Mouse (Mus musculus): ENCODE measurements around the gene Thbd. TPM values are rescaled to one million over a fixed set of nuclear protein-coding genes. Genes with fewer than 3 reads are reported as not detected.

Thbd gene
- polyA plus RNA-seq, 1 experiment, result 91.6 TPM

DNA sequence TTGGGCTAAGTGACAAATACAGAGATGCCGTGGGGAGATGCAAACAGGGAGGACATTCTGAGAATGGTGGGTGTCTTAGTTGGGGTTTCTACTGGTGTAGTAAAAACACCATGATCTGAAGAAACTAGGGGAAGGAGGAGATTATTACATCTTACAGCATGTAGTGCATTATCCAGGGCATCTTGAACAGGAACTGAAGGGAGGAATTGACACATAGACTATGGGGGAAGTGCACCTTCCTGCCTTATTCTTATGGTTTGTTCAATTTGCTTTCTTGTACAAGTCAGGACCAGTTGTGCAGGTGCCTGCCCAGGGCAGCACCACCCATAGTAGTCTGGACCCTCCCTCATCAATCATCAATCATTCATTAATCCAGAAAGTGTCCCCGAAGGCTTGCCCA is 21.1 kb downstream of the Thbd start:
- DNase-seq (ENCODE audit: low read depth), result no peak

DNA sequence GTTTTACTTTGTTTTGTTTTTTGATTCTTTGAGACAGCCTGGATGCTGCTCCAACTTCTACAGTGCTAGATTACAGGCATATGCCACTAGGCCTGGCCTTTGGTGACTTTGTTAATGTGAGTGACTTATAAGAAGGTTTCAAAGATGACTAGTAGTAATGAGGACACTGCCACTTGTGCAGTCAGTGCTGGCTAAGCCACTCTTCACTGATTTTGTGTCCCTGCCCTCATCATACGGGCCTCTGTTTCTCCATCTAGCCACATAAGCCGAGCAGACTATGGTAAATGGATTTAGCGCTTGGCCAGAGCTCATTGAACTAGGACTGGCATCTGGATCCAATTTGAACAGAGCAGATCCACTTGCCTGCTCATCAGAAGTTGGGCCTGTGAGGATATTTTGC is 21.5 kb downstream of the Thbd start:
- no peak for DNase-seq (ENCODE audit: low read depth)

DNA sequence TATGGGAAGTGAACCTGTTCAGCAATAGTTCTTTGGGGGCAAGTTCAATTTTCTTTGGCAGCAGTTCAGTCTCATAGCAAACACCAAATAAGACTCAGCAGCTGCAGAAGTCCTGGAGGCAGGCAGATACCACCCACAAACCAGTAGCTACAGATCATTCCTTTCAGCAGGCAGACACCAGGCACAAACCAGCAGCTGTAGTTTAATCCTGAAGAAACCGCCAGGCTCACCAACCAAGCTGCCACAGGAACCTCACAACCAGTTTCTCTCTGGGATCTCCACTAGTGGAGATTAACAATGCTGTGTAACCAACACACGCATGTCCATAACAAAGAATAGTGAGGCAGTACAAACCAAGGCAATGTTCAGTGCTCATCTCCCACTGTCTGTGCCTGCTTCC is 26.9 kb downstream of the Thbd start:
- no peak for DNase-seq (ENCODE audit: low read depth)

DNA sequence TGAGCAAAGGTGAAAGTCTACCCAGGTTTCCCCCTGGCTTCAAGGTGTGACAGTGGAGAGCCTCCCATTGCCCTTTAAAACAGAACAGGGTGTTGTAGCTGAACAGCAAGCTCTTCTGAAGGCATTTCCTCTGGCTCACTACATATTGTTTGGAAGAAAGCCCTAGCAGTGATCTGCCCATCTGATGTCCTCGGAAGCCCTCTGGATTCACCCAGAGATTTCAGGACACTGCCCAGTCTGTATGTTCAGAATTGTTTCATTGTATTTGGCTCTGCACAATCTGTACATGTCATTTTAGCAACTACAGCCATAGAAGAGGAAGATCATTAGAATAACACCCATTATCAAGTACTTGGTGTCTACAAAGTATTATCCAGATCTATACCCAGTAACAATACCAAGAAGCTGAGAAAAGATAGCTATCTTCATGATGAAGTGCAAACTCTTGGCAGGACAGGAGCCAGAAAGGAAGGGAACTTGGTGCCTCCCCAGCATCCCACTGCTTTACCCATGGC is 28.0 kb downstream of the Thbd start:
- DNase-seq (ENCODE audit: low read depth), result no peak

DNA sequence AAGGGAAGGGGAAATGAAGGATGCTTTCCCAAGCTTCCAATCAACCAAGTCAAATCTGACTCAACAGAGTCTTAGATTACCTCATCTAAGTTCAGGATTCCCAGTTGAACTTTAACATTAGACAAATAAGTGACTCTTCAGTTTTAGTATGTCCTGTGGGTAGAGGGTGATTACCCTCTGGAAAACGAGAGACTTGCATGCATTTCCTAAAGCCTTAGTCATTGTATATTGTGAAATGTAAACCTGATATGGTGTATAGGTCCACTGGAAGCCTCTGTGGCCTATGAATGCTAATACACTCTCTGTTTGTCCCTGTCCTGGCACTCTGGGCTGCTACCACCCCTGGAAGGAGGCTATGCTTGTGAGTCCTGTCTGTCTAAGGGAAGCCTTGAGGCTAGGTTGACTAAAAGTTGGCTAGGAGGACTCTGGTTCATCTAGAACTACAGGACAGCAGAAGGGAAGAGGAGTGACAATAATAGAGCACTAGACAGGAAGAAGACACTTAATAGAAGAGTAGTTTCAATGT is 29.1 kb downstream of the Thbd start:
- DNase-seq (ENCODE audit: low read depth), result no peak

DNA sequence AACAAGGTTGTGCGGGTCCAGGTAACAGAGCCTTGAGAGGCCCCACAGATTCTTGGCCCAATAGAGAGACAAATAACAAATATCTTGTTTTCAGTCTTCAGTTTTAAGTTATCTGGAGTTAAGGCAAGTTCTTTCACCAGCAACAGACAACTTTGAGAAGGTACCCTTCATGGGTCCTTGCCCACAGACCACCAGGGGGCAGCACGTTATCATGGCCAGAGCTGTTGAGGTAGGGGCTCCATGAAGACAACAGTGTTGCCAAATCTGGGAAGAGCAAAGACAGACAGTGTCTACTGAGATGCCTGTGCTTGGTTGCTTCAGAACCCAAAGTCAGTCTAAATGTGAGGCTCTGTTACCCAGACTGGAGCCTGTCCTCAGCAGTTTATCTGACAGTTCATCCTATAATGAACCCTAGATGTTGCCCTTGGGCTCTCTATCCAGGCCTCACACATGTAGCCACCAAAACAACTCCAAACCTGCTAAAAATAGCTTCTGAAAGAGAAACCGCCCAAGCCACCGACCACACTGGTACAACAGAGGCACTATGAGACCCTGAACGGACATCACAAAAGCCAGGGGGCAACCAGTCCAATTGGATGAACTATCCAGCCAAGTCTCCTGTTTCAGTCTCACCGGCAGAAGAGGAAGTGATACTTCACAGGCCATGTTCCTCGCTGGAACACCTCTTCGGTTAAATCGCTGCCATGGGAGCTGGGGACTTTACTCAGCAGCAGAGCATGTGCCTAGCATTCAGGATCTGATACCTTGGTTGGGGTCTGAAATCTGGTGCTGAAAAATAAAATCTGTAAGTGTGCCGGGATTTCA is 32.5 kb downstream of the Thbd start:
- DNase-seq (ENCODE audit: low read depth), result no peak

DNA sequence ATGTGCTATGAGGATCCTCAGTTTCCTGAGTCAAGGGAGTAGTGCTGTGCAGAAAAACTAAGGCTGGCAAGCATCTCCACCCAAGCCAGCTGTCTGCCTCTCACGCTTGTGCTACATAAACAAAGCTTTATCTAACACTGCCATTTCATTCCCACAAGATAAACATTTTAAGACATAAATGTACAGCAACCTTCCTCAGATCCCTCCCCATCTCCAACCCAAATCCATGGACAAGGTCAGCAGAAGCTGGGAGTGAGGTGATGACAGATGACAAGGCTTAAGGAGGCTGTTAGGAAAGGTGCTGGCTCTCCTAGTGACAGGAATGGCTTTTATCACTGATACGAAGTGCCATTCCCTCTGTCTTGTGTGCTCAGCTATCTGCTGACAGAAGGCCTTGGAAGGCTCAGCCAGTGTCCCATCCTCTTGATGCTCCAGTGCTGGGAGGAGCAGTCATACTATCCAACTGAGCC is 34.4 kb downstream of the Thbd start:
- no peak for DNase-seq (ENCODE audit: low read depth)

DNA sequence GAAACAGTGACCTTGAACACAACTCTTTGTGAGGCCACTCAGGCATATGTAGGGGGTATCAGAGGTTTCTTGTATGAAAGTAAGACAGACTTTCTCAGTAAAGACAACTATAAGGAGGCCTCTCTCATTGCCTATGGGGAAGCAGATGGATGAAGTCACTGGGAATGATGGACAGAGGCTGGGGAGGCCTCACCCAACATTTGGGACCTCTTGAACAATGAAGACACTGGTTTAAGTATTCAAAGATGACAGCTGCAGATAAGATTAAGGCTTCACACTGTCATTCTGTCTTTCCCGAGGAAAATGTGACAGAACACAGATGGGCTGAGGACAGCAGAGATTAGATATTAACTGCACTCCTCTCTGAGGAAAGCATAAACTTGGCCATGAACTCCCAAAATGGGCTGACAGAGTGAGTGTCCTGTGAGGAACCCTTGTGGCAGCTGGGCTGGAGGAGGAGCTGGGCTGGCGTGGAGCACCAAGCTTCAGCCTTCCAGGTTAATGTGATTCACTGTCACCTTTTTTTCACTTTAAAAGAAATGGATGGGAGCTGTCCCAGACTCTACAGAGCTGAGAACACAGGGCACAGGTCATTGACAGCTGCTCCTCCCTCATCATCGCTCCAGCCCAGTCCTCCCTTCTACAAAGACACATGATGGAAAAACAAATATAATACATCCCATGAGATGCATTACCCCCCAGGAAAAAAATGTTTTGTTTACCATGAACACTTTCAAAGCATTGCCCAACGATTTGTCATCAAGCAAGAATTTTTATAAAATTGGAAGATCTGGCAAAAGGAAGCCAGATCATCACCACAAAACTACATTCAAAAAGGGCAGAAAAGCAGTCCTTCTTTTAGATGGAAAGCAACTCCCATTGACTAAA is 36.0 kb downstream of the Thbd start:
- DNase-seq (ENCODE audit: low read depth), result no peak

DNA sequence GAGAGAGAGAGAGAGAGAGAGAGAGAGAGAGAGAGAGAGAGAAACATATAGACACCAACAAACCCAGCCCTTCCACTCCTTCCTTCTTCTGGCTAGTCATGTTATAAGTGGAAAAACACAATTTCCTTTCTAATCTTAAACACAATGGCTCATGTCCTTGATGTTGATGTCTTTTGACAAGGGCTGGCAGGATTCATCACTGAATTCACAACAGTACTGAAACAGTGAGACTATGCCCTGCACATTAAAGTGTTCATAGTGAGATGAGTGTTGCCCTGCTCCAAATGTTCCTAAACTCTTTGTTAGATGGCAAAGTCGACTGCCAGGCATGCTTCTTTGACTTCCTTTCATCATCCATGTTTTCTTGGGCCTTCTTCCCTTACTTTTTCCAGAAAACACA is 42.8 kb downstream of the Thbd start:
- no peak for DNase-seq (ENCODE audit: low read depth)

DNA sequence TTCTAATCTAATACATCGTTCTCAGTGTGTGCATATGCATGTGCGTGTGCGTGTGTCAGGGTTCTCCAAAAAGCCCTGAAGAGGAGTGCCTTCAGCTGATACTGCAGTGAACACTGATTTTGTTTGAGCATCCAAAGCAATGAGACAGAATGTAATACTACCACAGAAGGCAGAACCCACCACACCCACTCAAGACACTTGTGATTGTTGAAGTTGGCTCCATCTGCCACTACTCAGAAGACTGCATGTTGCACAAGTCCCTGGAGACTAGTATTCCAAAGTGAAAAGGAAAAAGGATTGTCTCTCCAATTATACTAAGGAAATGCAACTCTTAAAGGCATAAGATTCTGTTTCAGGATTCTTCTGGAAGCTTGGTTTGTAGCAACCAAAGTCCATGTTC is 43.5 kb downstream of the Thbd start:
- no peak for DNase-seq (ENCODE audit: low read depth)

DNA sequence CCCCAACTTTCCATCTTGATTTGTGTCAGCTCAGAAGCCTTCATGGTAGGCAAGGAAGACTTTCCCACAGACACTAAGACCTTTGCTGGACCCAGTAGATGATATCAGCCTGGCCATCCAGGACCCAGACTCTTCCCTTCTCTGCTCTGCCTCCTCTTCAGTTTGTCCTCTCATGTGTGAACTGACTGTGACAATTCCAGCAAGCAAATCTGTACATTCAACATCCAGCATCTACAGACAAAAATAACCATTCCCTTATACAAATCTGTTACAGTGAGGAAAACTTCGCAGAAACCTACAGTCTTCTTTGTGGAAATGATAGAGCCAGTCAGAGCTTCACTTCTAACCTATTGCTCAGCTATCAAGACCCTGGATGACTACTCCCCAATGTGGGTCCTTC is 50.8 kb downstream of the Thbd start:
- DNase-seq (ENCODE audit: low read depth), result no peak

Other genes with a start within 250 kb of the Thbd start
- gene Sstr4, start 12.8 kb downstream of the Thbd start, polyA plus RNA-seq (2012; rRNA removed), result 0.49 and 0.60 TPM in 2 replicates
- 16.9 and 20.1 TPM in 2 replicates for gene Cd93, start 35.4 kb upstream of the Thbd start, polyA plus RNA-seq (2012; rRNA removed)